Mouse (Mus musculus) ES-Bruce4 (cell line): ENCODE measurements around the gene Nme7.

Experiments
- CTCF ChIP-seq: IDR thresholded peaks from one replicate; pipeline ENCODE4 v1.8.1; 2011; ENCODE audit warnings: low read depth, low read length
- POLR2A ChIP-seq: IDR thresholded peaks from one replicate; pipeline ENCODE4 v1.8.1; 2011; ENCODE audit warnings: low read length; ENCODE audit not compliant: insufficient read depth

DNA sequence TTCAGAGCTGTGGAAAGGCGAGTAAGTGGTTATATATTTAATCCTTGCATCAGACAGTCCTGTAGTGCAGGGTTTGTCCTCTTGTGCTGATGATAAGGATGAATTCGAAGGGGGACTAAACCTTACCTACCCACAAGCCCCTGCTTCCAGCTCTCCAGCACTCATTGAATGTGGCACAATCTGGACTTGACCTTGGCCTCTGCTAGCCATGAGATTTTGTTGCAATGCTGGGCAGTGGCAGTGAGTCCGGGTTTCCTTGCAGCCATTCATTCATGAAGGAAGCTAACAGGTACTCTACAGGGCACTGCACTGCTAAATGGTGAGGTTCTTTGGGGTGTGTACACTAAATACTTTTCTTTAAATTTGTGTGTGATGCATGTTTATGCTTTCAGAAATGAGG lies 49.1 kb upstream of the Nme7 start:
- no peak for TF ChIP-seq CTCF
- no peak for TF ChIP-seq POLR2A
